Mouse (Mus musculus) gastrocnemius, postnatal 14 days (tissue): ENCODE results near the gene Nars2. TPM values are rescaled to one million over a fixed set of nuclear protein-coding genes. Genes with fewer than 3 reads are reported as not detected.
A peak's percentile ranks its signal among the peaks of the same experiment; 100 is the strongest.
"Not testable (repeated sequence)": the region's sequence is repeated elsewhere in the genome, so short reads cannot be mapped to it uniquely, and the experiment has no call there.

Experiments used
- DNase-seq: peaks from one replicate; pipeline ENCODE4 v3.0.0; 2021; ENCODE audit warnings: mixed read lengths
- intact Hi-C: fragments of 180-260 bp; cut with DNase I; formaldehyde crosslinking; loops from one replicate; pipeline ENCODE4 v1.15.1; 2025; ENCODE audit warnings: low total_unique reads
- long read RNA-seq, 2 experiments: library from polyadenylated mRNA; stranded (forward); transcript quantifications; one replicate each; pipeline ENCODE4 v2.0.0; 2021
- total RNA-seq, 2 experiments: library from RNA; stranded (reverse); gene quantifications; 2 replicates each; pipeline ENCODE4 v1.2.3; 2021

Gene Nars2
- total RNA-seq: 1 to 10 TPM; 8.6 to 8.7 TPM
- long read RNA-seq, experiment 1, transcript Nars2-201 (14 exons, 3,778 nt): major isoform, 13 of 16 reads
- long read RNA-seq, experiment 1, partial matches to known transcripts: 1 of 16 reads
- long read RNA-seq, experiment 1, other reads (novel, unspliced or antisense): 2 of 16 reads
- long read RNA-seq, experiment 2, transcript Nars2-201 (14 exons, 3,778 nt): major isoform, 10 of 14 reads
- long read RNA-seq, experiment 2, partial matches to known transcripts: 2 of 14 reads
- long read RNA-seq, experiment 2, other reads (novel, unspliced or antisense): 2 of 14 reads

GRCm38 (mm10) chr7:96951281-96952051, at the start of gene Nars2:
Nars2 (plus strand) TSS chr7:96951505.
- DNase-seq: peak; percentile 87
- intact Hi-C loops: no loop called here

- no peak for DNase-seq
- intact Hi-C loops: no loop called here
Measured at GRCm38 (mm10) chr7:96902183-96902582, 49.1 kb upstream of the Nars2 start.

GRCm38 (mm10) chr7:96903088-96903985, 48.0 kb upstream of the Nars2 start:
- no peak for DNase-seq
- intact Hi-C loops: no loop called here

- intact Hi-C loops: no loop called here
- no peak for DNase-seq
Measured at GRCm38 (mm10) chr7:96904442-96904841, 46.9 kb upstream of the Nars2 start.

GRCm38 (mm10) chr7:96904936-96905335, 46.4 kb upstream of the Nars2 start:
- intact Hi-C loops: no loop called here
- no peak for DNase-seq

- intact Hi-C loops: no loop called here
Measured at GRCm38 (mm10) chr7:96905422-96905821, 45.9 kb upstream of the Nars2 start.

GRCm38 (mm10) chr7:96906216-96906615, 45.1 kb upstream of the Nars2 start:
- no peak for DNase-seq
- intact Hi-C loops: no loop called here

More at GRCm38 (mm10) chr7:96905422-96905821, 45.9 kb upstream of the Nars2 start:
- no peak for DNase-seq

GRCm38 (mm10) chr7:96907971-96908680, 43.2 kb upstream of the Nars2 start:
- intact Hi-C loops: no loop called here
- DNase-seq: no peak

- no peak for DNase-seq
- intact Hi-C loops: loop anchor here (5.0 kb wide), 2 partner anchors 133 to 393 kb away; no protein-coding TSS in a partner anchor
Measured at GRCm38 (mm10) chr7:96909856-96910255, 41.4 kb upstream of the Nars2 start.

GRCm38 (mm10) chr7:96910310-96910960, 40.9 kb upstream of the Nars2 start:
- no peak for DNase-seq
- intact Hi-C loops: loop anchor here (5.0 kb wide), 2 partner anchors 133 to 393 kb away; no protein-coding TSS in a partner anchor

GRCm38 (mm10) chr7:96914031-96914430, 37.3 kb upstream of the Nars2 start:
- DNase-seq: peak; percentile 76
- intact Hi-C loops: loop anchor here (5.0 kb wide), 2 partner anchors 137 to 397 kb away; no protein-coding TSS in a partner anchor

GRCm38 (mm10) chr7:96915452-96916105, 35.7 kb upstream of the Nars2 start:
- DNase-seq: peak; percentile 18
- intact Hi-C loops: no loop called here

GRCm38 (mm10) chr7:96920447-96921095, 30.7 kb upstream of the Nars2 start:
- DNase-seq: no peak
- intact Hi-C loops: no loop called here

- intact Hi-C loops: no loop called here
- DNase-seq: no peak
Measured at GRCm38 (mm10) chr7:96922927-96923326, 28.4 kb upstream of the Nars2 start.

- intact Hi-C loops: no loop called here
- DNase-seq: no peak
Measured at GRCm38 (mm10) chr7:96943715-96944377, 7.5 kb upstream of the Nars2 start.

- DNase-seq, intact Hi-C loops: not testable (repeated sequence)
Measured at GRCm38 (mm10) chr7:96946501-96946900, 4.8 kb upstream of the Nars2 start.

- no peak for DNase-seq
- intact Hi-C loops: no loop called here
Measured at GRCm38 (mm10) chr7:96952094-96952493, 789 bp downstream of the Nars2 start.
